Mouse (Mus musculus) midbrain, embryonic 10.5 days (tissue): Measurements from ENCODE around the gene Clybl. TPM values are rescaled to one million over a fixed set of nuclear protein-coding genes. Genes with fewer than 3 reads are reported as not detected.

Source experiments
- DNase-seq: peaks from one replicate; pipeline ENCODE4 v3.0.0-alpha.2; 2017; ENCODE audit warnings: low spot score
- H3K27ac ChIP-seq: fragments of 300-500 bp; sonication (generic); replicated peaks from 2 replicates; pipeline ENCODE4 v1.5.1; 2016; ENCODE audit warnings: mild to moderate bottlenecking
- H3K27me3 ChIP-seq: fragments of 300-500 bp; sonication (generic); 2 replicates; pipeline ENCODE4 v1.6.1; 2016; ENCODE audit warnings: low read depth, mild to moderate bottlenecking; ENCODE audit not compliant: poor library complexity, severe bottlenecking
- H3K36me3 ChIP-seq: fragments of 300-500 bp; sonication (generic); 2 replicates; pipeline ENCODE4 v1.6.1; 2016; ENCODE audit warnings: mild to moderate bottlenecking, moderate library complexity
- H3K4me1 ChIP-seq: fragments of 300-500 bp; sonication (generic); 2 replicates; pipeline ENCODE4 v1.6.1; 2016
- H3K4me3 ChIP-seq: fragments of 300-500 bp; sonication (generic); 2 replicates; pipeline ENCODE4 v1.5.1; 2016; ENCODE audit warnings: mild to moderate bottlenecking, moderate library complexity
- H3K9me3 ChIP-seq: fragments of 300-500 bp; sonication (generic); replicated peaks from 2 replicates; pipeline ENCODE4 v1.6.1; 2016; ENCODE audit warnings: mild to moderate bottlenecking
- WGBS: fragments of 180-500 bp; shearing (Covaris S2); methylation state at CpG from one replicate; pipeline ENCODE4 v1.1.7; 2016; 5-methylcytosine and 5-hydroxymethylcytosine counted together
- polyA plus RNA-seq: library from polyadenylated mRNA; unstranded; fragments of >200 nt; fragmentation: Nextera tagmentation; extraction: Ambion mirVana; gene quantifications from 2 replicates; pipeline ENCODE4 v1.2.1, GENCODE M21; 2016

Gene Clybl
- polyA plus RNA-seq, 1 experiment from 2014 or later: 29.1 TPM

DNA sequence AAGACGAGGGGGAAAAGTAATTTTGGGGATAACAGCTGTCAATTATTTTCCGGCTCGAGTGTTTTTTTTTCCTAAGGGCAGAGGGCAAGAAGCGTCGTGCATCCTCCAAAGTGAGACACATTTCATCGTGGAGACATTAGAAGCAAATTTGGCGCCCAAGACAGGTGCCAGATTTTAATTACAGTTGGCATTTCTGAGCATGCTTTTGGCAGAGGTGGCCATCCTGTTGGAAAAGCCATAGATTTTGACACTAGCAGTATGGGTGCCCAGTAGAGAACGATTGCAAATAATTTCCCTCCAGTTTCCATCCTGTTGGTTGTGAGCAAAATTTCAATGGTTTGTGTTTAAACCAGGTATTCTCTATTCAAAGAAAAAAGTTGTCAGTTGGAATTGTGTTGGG is 32.1 kb downstream of the Clybl start:
- no peak for DNase-seq
- H3K27ac ChIP-seq: no peak overlapping the region
- 85% methylated on average over 8 of the region's 8 CpGs for WGBS

GRCm38 (mm10) chr14:122214126-122214525 is 32.6 kb downstream of the Clybl start:
- Histone ChIP-seq H3K4me3 (no peak overlapping the region), H3K27ac (no peak overlapping the region), H3K9me3 (no peaks in the 10 kb centered on the region), H3K4me1 (no peaks in the 10 kb centered on the region), H3K36me3 (no peaks in the 10 kb centered on the region), H3K27me3 (no peaks in the 10 kb centered on the region)
- no peak for DNase-seq
- WGBS: 89% methylated on average over 6 of the region's 6 CpGs

More for the DNA sequence above, 32.1 kb downstream of the Clybl start:
- no peaks in the 10 kb centered on the region for H3K36me3 ChIP-seq
- H3K9me3 ChIP-seq: no peaks in the 10 kb centered on the region
- H3K4me3 ChIP-seq: no peak overlapping the region
- H3K27me3 ChIP-seq: no peaks in the 10 kb centered on the region
- no peaks in the 10 kb centered on the region for H3K4me1 ChIP-seq

GRCm38 (mm10) chr14:122217221-122217620 is 35.7 kb downstream of the Clybl start:
- peaks cover 3% of the 10 kb centered on the region; the same call in 1 of the 2 replicates for H3K27me3 ChIP-seq
- no peak for DNase-seq
- no peaks in the 10 kb centered on the region for H3K4me1 ChIP-seq
- H3K27ac ChIP-seq: no peak overlapping the region
- no peak overlapping the region for H3K4me3 ChIP-seq
- H3K36me3 ChIP-seq: no peaks in the 10 kb centered on the region
- H3K9me3 ChIP-seq: peaks cover 6% of the 10 kb centered on the region; the same call in 1 of the 2 replicates
- 91% methylated on average over 4 of the region's 4 CpGs for WGBS

GRCm38 (mm10) chr14:122222934-122223374 is 41.5 kb downstream of the Clybl start:
- 73% methylated on average over 10 of the region's 10 CpGs for WGBS
- Histone ChIP-seq H3K27me3 (peaks cover 47% of the 10 kb centered on the region), H3K4me3 (no peak overlapping the region)

GRCm38 (mm10) chr14:122223461-122224102 is 42.1 kb downstream of the Clybl start:
- WGBS: 23% methylated on average over 9 of the region's 9 CpGs
- peaks cover 6% of the 10 kb centered on the region; the same call in 1 of the 2 replicates for H3K9me3 ChIP-seq
- 0 out of 2 replicates have a peak overlapping the region, but pooled peaks have one; percentile 38 for H3K27ac ChIP-seq
- DNase-seq: peak; percentile 83
- peak overlapping the region; percentile 14; the same call in 1 of the 2 replicates for H3K4me3 ChIP-seq
- peaks cover 47% of the 10 kb centered on the region for H3K27me3 ChIP-seq
- H3K36me3 ChIP-seq: no peaks in the 10 kb centered on the region
- H3K4me1 ChIP-seq: peaks cover 49% of the 10 kb centered on the region

More at GRCm38 (mm10) chr14:122222934-122223374, 41.5 kb downstream of the Clybl start:
- H3K27ac ChIP-seq: no peak overlapping the region
- H3K9me3 ChIP-seq: peaks cover 6% of the 10 kb centered on the region; the same call in 1 of the 2 replicates
- DNase-seq: no peak
- no peaks in the 10 kb centered on the region for H3K36me3 ChIP-seq
- H3K4me1 ChIP-seq: peaks cover 44% of the 10 kb centered on the region

- Histone ChIP-seq H3K4me3 (no peak overlapping the region; the same call in 1 of the 2 replicates), H3K9me3 (peaks cover 6% of the 10 kb centered on the region; the same call in 1 of the 2 replicates), H3K36me3 (no peaks in the 10 kb centered on the region), H3K27me3 (peaks cover 48% of the 10 kb centered on the region), H3K4me1 (peaks cover 54% of the 10 kb centered on the region), H3K27ac (0 out of 2 replicates have a peak overlapping the region, but pooled peaks have one; percentile 38)
- no peak for DNase-seq
- WGBS: 41% methylated on average over 6 of the region's 6 CpGs
These were observed 42.6 kb downstream of the Clybl start for GRCm38 (mm10) chr14:122224103-122224494.

- H3K4me1 ChIP-seq: peaks cover 58% of the 10 kb centered on the region
- 0 out of 2 replicates have a peak overlapping the region, but pooled peaks have one; percentile 7 for H3K27ac ChIP-seq
- DNase-seq: peak; percentile 29
- peaks cover 52% of the 10 kb centered on the region for H3K27me3 ChIP-seq
- 32% methylated on average over 8 of the region's 8 CpGs for WGBS
- H3K36me3 ChIP-seq: no peaks in the 10 kb centered on the region
- H3K9me3 ChIP-seq: peaks cover 2% of the 10 kb centered on the region; the same call in 1 of the 2 replicates
- H3K4me3 ChIP-seq: no peak overlapping the region
These were observed 43.0 kb downstream of the Clybl start for GRCm38 (mm10) chr14:122224501-122224928.

- peak; percentile 47 for DNase-seq
These were observed 44.1 kb downstream of the Clybl start for GRCm38 (mm10) chr14:122225479-122226132.

GRCm38 (mm10) chr14:122226133-122226515 is 44.6 kb downstream of the Clybl start:
- Histone ChIP-seq H3K27ac (peak overlapping the region; percentile 72), H3K4me1 (peaks cover 75% of the 10 kb centered on the region), H3K27me3 (peaks cover 68% of the 10 kb centered on the region), H3K36me3 (no peaks in the 10 kb centered on the region), H3K4me3 (no peak overlapping the region), H3K9me3 (no peaks in the 10 kb centered on the region)
- WGBS: 13% methylated on average over 2 of the region's 2 CpGs
- no peak for DNase-seq

More at GRCm38 (mm10) chr14:122225479-122226132, 44.1 kb downstream of the Clybl start:
- H3K27ac ChIP-seq: peak overlapping the region; percentile 49
- 4% methylated on average over 7 of the region's 7 CpGs for WGBS
- H3K4me1 ChIP-seq: peaks cover 69% of the 10 kb centered on the region
- H3K27me3 ChIP-seq: peaks cover 63% of the 10 kb centered on the region
- H3K36me3 ChIP-seq: no peaks in the 10 kb centered on the region
- no peaks in the 10 kb centered on the region for H3K9me3 ChIP-seq
- no peak overlapping the region; the same call in 1 of the 2 replicates for H3K4me3 ChIP-seq

GRCm38 (mm10) chr14:122226666-122227453 is 45.4 kb downstream of the Clybl start:
- WGBS: 31% methylated on average over 22 of the region's 22 CpGs
- peak; percentile 40 for DNase-seq
- H3K4me3 ChIP-seq: peak overlapping the region; percentile 31; the same call in 1 of the 2 replicates
- no peaks in the 10 kb centered on the region for H3K9me3 ChIP-seq
- peaks cover 75% of the 10 kb centered on the region for H3K27me3 ChIP-seq
- H3K4me1 ChIP-seq: peaks cover 76% of the 10 kb centered on the region
- no peaks in the 10 kb centered on the region for H3K36me3 ChIP-seq
- peak overlapping the region; percentile 72 for H3K27ac ChIP-seq

DNA sequence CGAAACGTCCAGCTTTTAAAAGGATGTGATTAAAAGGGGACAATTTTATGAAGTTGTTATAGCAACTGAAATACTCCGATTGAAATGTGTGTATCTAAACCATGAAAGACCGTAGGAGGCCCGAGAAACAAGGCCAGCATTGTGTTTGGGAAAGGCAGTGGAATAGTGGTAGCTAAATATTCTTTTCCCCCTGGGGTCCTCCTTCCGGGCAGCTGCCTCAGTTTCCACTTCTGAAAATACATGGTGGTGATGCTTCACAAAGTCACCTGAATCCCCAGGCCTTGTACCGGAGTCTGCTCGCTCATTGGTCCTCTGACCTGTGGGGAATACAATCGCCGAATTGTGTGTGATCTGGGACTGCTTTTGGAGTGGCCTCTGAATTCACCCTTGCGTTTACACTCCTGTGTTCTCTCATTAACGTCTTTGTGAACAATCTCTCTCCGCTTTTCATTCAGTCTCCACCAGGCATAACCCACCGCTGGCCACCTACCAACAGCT is 46.0 kb downstream of the Clybl start:
- H3K27ac ChIP-seq: peak overlapping the region; percentile 72
- H3K4me3 ChIP-seq: peak overlapping the region; percentile 31
- H3K27me3 ChIP-seq: peaks cover 76% of the 10 kb centered on the region
- WGBS: 12% methylated on average over 14 of the region's 14 CpGs
- no peaks in the 10 kb centered on the region for H3K9me3 ChIP-seq
- no peaks in the 10 kb centered on the region for H3K36me3 ChIP-seq
- H3K4me1 ChIP-seq: peaks cover 76% of the 10 kb centered on the region
- DNase-seq: peak; percentile 56
